Mouse (Mus musculus) heart, adult 2 months (tissue): Measurements from ENCODE around the gene Fxr1. TPM values are rescaled to one million over a fixed set of nuclear protein-coding genes. Genes with fewer than 3 reads are reported as not detected.
"Not testable (repeated sequence)": the region's sequence is repeated elsewhere in the genome, so short reads cannot be mapped to it uniquely, and the experiment has no call there.

Experiments
- DNase-seq, 2 experiments: peaks; one replicate each; pipeline ENCODE4 v3.0.0; 2021
- H3K27ac ChIP-seq: fragments of 200-600 bp; 2 replicates; pipeline ENCODE4 v1.8.1; 2022
- H3K27me3 ChIP-seq: fragments of 200-500 bp; 2 replicates; pipeline ENCODE4 v1.6.1; 2012; ENCODE audit warnings: mild to moderate bottlenecking, low read length, inconsistent platforms, mixed read lengths; ENCODE audit not compliant: control insufficient read depth, insufficient read depth
- H3K36me3 ChIP-seq: fragments of 200-500 bp; 2 replicates; pipeline ENCODE4 v1.6.1; 2012; ENCODE audit warnings: low read length, inconsistent platforms; ENCODE audit not compliant: control insufficient read depth, insufficient read depth
- H3K4me1 ChIP-seq: fragments of 200-500 bp; 2 replicates; pipeline ENCODE4 v1.6.1; 2011; ENCODE audit warnings: low read length; ENCODE audit not compliant: control insufficient read depth, insufficient read depth
- H3K4me3 ChIP-seq: fragments of 200-600 bp; 2 replicates; pipeline ENCODE4 v1.8.1; 2022
- H3K79me2 ChIP-seq: fragments of 200-500 bp; replicated peaks from 2 replicates; pipeline ENCODE4 v1.6.1; 2012; ENCODE audit warnings: mild to moderate bottlenecking, inconsistent platforms, low read length, moderate library complexity, mixed read lengths; ENCODE audit not compliant: control insufficient read depth, insufficient read depth
- H3K9ac ChIP-seq: fragments of 200-500 bp; 2 replicates; pipeline ENCODE4 v1.6.1; 2012; ENCODE audit warnings: low read depth, mild to moderate bottlenecking, control low read depth, inconsistent platforms, low read length, mixed read lengths
- CTCF ChIP-seq: fragments of 200-600 bp; IDR thresholded peaks from 2 replicates; pipeline ENCODE4 v1.8.1; 2022; ENCODE audit warnings: antibody characterized with exemption, mild to moderate bottlenecking, moderate library complexity
- EP300 ChIP-seq: fragments of 200-500 bp; IDR thresholded peaks from 2 replicates; pipeline ENCODE4 v1.6.1; 2011; ENCODE audit warnings: low read depth, low read length, control low read depth; ENCODE audit not compliant: insufficient read depth
- POLR2A ChIP-seq: fragments of 200-500 bp; IDR thresholded peaks from 2 replicates; pipeline ENCODE4 v1.6.1; 2011; ENCODE audit warnings: mild to moderate bottlenecking, low read depth, low read length, control low read depth; ENCODE audit not compliant: insufficient read depth
- WGBS: fragments of 180-500 bp; shearing (Covaris S2); methylation state at CpG from one replicate; pipeline ENCODE4 v1.1.7; 2018; 5-methylcytosine and 5-hydroxymethylcytosine counted together
- intact Hi-C: fragments of 180-260 bp; cut with DNase I; formaldehyde crosslinking; loops from one replicate; pipeline ENCODE4 v1.15.1; 2025
- polyA plus RNA-seq: library from polyadenylated mRNA; depleted of rRNA; stranded (reverse); fragments of >200 nt; gene quantifications from 2 replicates; pipeline ENCODE4 v1.2.3, GENCODE M21; 2012
- total RNA-seq, 2 experiments: library from RNA; stranded (reverse); gene quantifications; 2 replicates each; pipeline ENCODE4 v1.2.3; 2021

Fxr1 gene
- total and polyA plus RNA-seq, 3 experiments = 32.2 to 197 (median 177) TPM

GRCm38 (mm10) chr3:34062352-34062751, 42.6 kb downstream of the Fxr1 start:
- H3K36me3 ChIP-seq = peaks cover 1% of the 10 kb centered on the region
- TF ChIP-seq CTCF (no peak), EP300 (no peak), POLR2A (no peak)
- intact Hi-C loops = no loop called here

GRCm38 (mm10) chr3:34068943-34069342, 49.2 kb downstream of the Fxr1 start:
- H3K9ac ChIP-seq, H3K36me3 ChIP-seq, H3K79me2 ChIP-seq, DNase-seq, H3K4me3 ChIP-seq, H3K27ac ChIP-seq, H3K4me1 ChIP-seq, intact Hi-C loops, H3K27me3 ChIP-seq: not testable (repeated sequence)
- 83% methylated on average over 7 of the region's 7 CpGs for WGBS

More at GRCm38 (mm10) chr3:34062352-34062751, 42.6 kb downstream of the Fxr1 start:
- DNase-seq = no peak
- H3K4me1 ChIP-seq = no peaks in the 10 kb centered on the region; the same call in 1 of the 2 replicates
- 88% methylated on average over 2 of the region's 2 CpGs for WGBS
- no peak overlapping the region for H3K9ac ChIP-seq
- no peaks in the 10 kb centered on the region for H3K27me3 ChIP-seq
- H3K27ac ChIP-seq = no peak overlapping the region
- no peak overlapping the region for H3K4me3 ChIP-seq
- H3K79me2 ChIP-seq = peaks cover 2% of the 10 kb centered on the region; the same call in 1 of the 2 replicates

- intact Hi-C loops = no loop called here
- no peak overlapping the region for H3K9ac ChIP-seq
- peaks cover 9% of the 10 kb centered on the region for H3K36me3 ChIP-seq
- no peaks in the 10 kb centered on the region for H3K27me3 ChIP-seq
- no peaks in the 10 kb centered on the region; the same call in 1 of the 2 replicates for H3K4me1 ChIP-seq
- WGBS = 89% methylated on average over 6 of the region's 6 CpGs
- no peak overlapping the region for H3K4me3 ChIP-seq
- no peak for DNase-seq
- H3K27ac ChIP-seq = no peak overlapping the region
- TF ChIP-seq CTCF (no peak), EP300 (no peak), POLR2A (no peak)
- no peaks in the 10 kb centered on the region for H3K79me2 ChIP-seq
Measured at GRCm38 (mm10) chr3:34072726-34073125, 53.0 kb downstream of the Fxr1 start.

- Histone ChIP-seq H3K27ac (no peak overlapping the region), H3K27me3 (no peaks in the 10 kb centered on the region), H3K9ac (no peak overlapping the region), H3K36me3 (peaks cover 9% of the 10 kb centered on the region), H3K4me1 (peaks cover 3% of the 10 kb centered on the region), H3K4me3 (no peak overlapping the region), H3K79me2 (no peaks in the 10 kb centered on the region)
- no peak for DNase-seq
- no peak for TF ChIP-seq POLR2A
- no peak for TF ChIP-seq CTCF
- no peak for TF ChIP-seq EP300
- intact Hi-C loops = loop anchor here (5.0 kb wide), 1 partner anchor 34 kb away; no protein-coding TSS in a partner anchor
- WGBS = 64% methylated on average over 6 of the region's 6 CpGs
Measured at GRCm38 (mm10) chr3:34076058-34076759, 56.5 kb downstream of the Fxr1 start.

- H3K36me3 ChIP-seq = peaks cover 3% of the 10 kb centered on the region
- H3K27me3 ChIP-seq = no peaks in the 10 kb centered on the region
- peak; percentile 95 to 97 for DNase-seq
- WGBS = under 1% methylated on average over 50 of the region's 50 CpGs
- H3K4me3 ChIP-seq = peak within 1 kb of the TSS; percentile 80
- no peak for TF ChIP-seq CTCF
- TF ChIP-seq EP300 = peak; percentile 64; the same call in 1 of the 2 replicates
- peak; percentile 84 for TF ChIP-seq POLR2A
- H3K27ac ChIP-seq = peak within 1 kb of the TSS; percentile 80
- H3K4me1 ChIP-seq = peaks cover 5% of the 10 kb centered on the region
- peak within 1 kb of the TSS; percentile 96 for H3K9ac ChIP-seq
- no peaks in the 10 kb centered on the region for H3K79me2 ChIP-seq
- intact Hi-C loops = loop anchor here (2.0 to 10.0 kb wide), 3 partner anchors 62 to 276 kb away; partner anchors contain the start of gene Fxr1
Measured at GRCm38 (mm10) chr3:34080900-34081662, 61.3 kb downstream of the Fxr1 start, which contains the start of gene Dnajc19. Gene Dnajc19 (minus strand): TSS chr3:34081321.
